Mouse (Mus musculus): ENCODE measurements around the gene Ap2m1. TPM values are rescaled to one million over a fixed set of nuclear protein-coding genes. Genes with fewer than 3 reads are reported as not detected.

The Ap2m1 gene
- polyA plus RNA-seq, 1 experiment, result 405 TPM

Other genes starting within 250 kb of the Ap2m1 start
- 35.3 and 42.1 TPM in 2 replicates for gene Parl, start 233.1 kb upstream of the Ap2m1 start, polyA plus RNA-seq (2012; rRNA removed)
- 1.1 and 1.6 TPM in 2 replicates for gene Cyp2ab1, start 210.1 kb upstream of the Ap2m1 start, polyA plus RNA-seq (2012; rRNA removed)
- gene Abcc5, start 109.1 kb upstream of the Ap2m1 start, polyA plus RNA-seq (2012; rRNA removed), result 79.5 and 90.2 TPM in 2 replicates
- 32.6 and 36.2 TPM in 2 replicates for gene Eif2b5, start 36.7 kb upstream of the Ap2m1 start, polyA plus RNA-seq (2012; rRNA removed)
- 23.2 and 39.0 TPM in 2 replicates for gene Dvl3, start 18.5 kb upstream of the Ap2m1 start, polyA plus RNA-seq (2012; rRNA removed)
- 52.0 and 59.4 TPM in 2 replicates for gene Abcf3, start 13.1 kb downstream of the Ap2m1 start, polyA plus RNA-seq (2012; rRNA removed)
- 0.36 and 0.88 TPM in 2 replicates for gene Vwa5b2, start 54.0 kb downstream of the Ap2m1 start, polyA plus RNA-seq (2012; rRNA removed)
- gene Eef1akmt4, start 76.1 kb downstream of the Ap2m1 start, polyA plus RNA-seq (2012; rRNA removed), result 9.4 and 16.3 TPM in 2 replicates
- gene Gm49333, start 76.1 kb downstream of the Ap2m1 start, polyA plus RNA-seq (2012; rRNA removed), result 0.05 TPM in 1 of 2 replicates, not detected in the other
- 19.7 and 22.4 TPM in 2 replicates for gene Alg3, start 76.3 kb downstream of the Ap2m1 start, polyA plus RNA-seq (2012; rRNA removed)
- 2.9 and 3.6 TPM in 2 replicates for gene Camk2n2, start 85.8 kb downstream of the Ap2m1 start, polyA plus RNA-seq (2012; rRNA removed)
- gene Ece2, start 94.3 kb downstream of the Ap2m1 start, polyA plus RNA-seq (2012; rRNA removed), result 0.18 and 0.32 TPM in 2 replicates
- gene Psmd2, start 116.2 kb downstream of the Ap2m1 start, polyA plus RNA-seq (2012; rRNA removed), result 110 and 118 TPM in 2 replicates
- 338 and 402 TPM in 2 replicates for gene Eif4g1, start 132.8 kb downstream of the Ap2m1 start, polyA plus RNA-seq (2012; rRNA removed)
- gene Fam131a, start 157.8 kb downstream of the Ap2m1 start, polyA plus RNA-seq (2012; rRNA removed), result 11.8 and 12.7 TPM in 2 replicates
- gene Polr2h, start 182.2 kb downstream of the Ap2m1 start, polyA plus RNA-seq (2012; rRNA removed), result 19.2 and 21.3 TPM in 2 replicates
- 17.3 and 19.3 TPM in 2 replicates for gene Clcn2, start 182.3 kb downstream of the Ap2m1 start, polyA plus RNA-seq (2012; rRNA removed)
- gene Chrd, start 197.6 kb downstream of the Ap2m1 start, polyA plus RNA-seq (2012; rRNA removed), result 19.8 and 20.2 TPM in 2 replicates
- 4.1 and 4.2 TPM in 2 replicates for gene Thpo, start 199.0 kb downstream of the Ap2m1 start, polyA plus RNA-seq (2012; rRNA removed)

All from gonadal fat pad, adult 2 months (tissue).